Mouse (Mus musculus): Measurements from ENCODE around the gene Cntnap1. TPM values are rescaled to one million over a fixed set of nuclear protein-coding genes. Genes with fewer than 3 reads are reported as not detected.

Cntnap1 gene
- polyA plus RNA-seq, 1 experiment from 2014 or later: 0.44 TPM

Small RNA genes lying within 50 kb of the gene (microRNA-seq; reads per million reads assigned to microRNA genes)
- gene Gm27626: not detected

Other genes with a start within 250 kb of the Cntnap1 start
- gene Stat3, start 231.0 kb upstream of the Cntnap1 start, polyA plus RNA-seq (2016; fragmentation: Nextera tagmentation; extraction: Ambion mirVana): 33.7 and 41.5 TPM in 2 replicates
- 139 and 252 TPM in 2 replicates for gene Cavin1, start 199.6 kb upstream of the Cntnap1 start, polyA plus RNA-seq (2016; fragmentation: Nextera tagmentation; extraction: Ambion mirVana)
- gene Atp6v0a1, start 161.1 kb upstream of the Cntnap1 start, polyA plus RNA-seq (2016; fragmentation: Nextera tagmentation; extraction: Ambion mirVana): 54.4 and 66.3 TPM in 2 replicates
- gene Naglu, start 100.5 kb upstream of the Cntnap1 start, polyA plus RNA-seq (2016; fragmentation: Nextera tagmentation; extraction: Ambion mirVana): 13.9 and 15.8 TPM in 2 replicates
- 0.21 TPM in 1 of 2 replicates, not detected in the other for gene Hsd17b1, start 92.1 kb upstream of the Cntnap1 start, polyA plus RNA-seq (2016; fragmentation: Nextera tagmentation; extraction: Ambion mirVana)
- 36.5 and 37.0 TPM in 2 replicates for gene Coasy, start 88.0 kb upstream of the Cntnap1 start, polyA plus RNA-seq (2016; fragmentation: Nextera tagmentation; extraction: Ambion mirVana)
- 42.6 and 52.0 TPM in 2 replicates for gene Mlx, start 83.2 kb upstream of the Cntnap1 start, polyA plus RNA-seq (2016; fragmentation: Nextera tagmentation; extraction: Ambion mirVana)
- gene Psmc3ip, start 75.1 kb upstream of the Cntnap1 start, polyA plus RNA-seq (2016; fragmentation: Nextera tagmentation; extraction: Ambion mirVana): 29.6 and 40.8 TPM in 2 replicates
- 12.6 and 13.0 TPM in 2 replicates for gene Retreg3, start 50.6 kb upstream of the Cntnap1 start, polyA plus RNA-seq (2016; fragmentation: Nextera tagmentation; extraction: Ambion mirVana)
- gene Tubg1, start 50.6 kb upstream of the Cntnap1 start, polyA plus RNA-seq (2016; fragmentation: Nextera tagmentation; extraction: Ambion mirVana): 103 and 110 TPM in 2 replicates
- gene Tubg2, start 14.6 kb upstream of the Cntnap1 start, polyA plus RNA-seq (2016; fragmentation: Nextera tagmentation; extraction: Ambion mirVana): 3.0 and 4.2 TPM in 2 replicates
- gene Plekhh3, start 828 bp downstream of the Cntnap1 start, polyA plus RNA-seq (2016; fragmentation: Nextera tagmentation; extraction: Ambion mirVana): 5.6 and 6.4 TPM in 2 replicates
- gene Ccr10, start 4.9 kb downstream of the Cntnap1 start, polyA plus RNA-seq (2016; fragmentation: Nextera tagmentation; extraction: Ambion mirVana): 0.16 and 0.19 TPM in 2 replicates
- 12.9 and 13.3 TPM in 2 replicates for gene Ezh1, start 55.9 kb downstream of the Cntnap1 start, polyA plus RNA-seq (2016; fragmentation: Nextera tagmentation; extraction: Ambion mirVana)
- 166 and 202 TPM in 2 replicates for gene Ramp2, start 75.5 kb downstream of the Cntnap1 start, polyA plus RNA-seq (2016; fragmentation: Nextera tagmentation; extraction: Ambion mirVana)
- gene Vps25, start 83.2 kb downstream of the Cntnap1 start, polyA plus RNA-seq (2016; fragmentation: Nextera tagmentation; extraction: Ambion mirVana): 130 and 137 TPM in 2 replicates
- gene Wnk4, start 90.0 kb downstream of the Cntnap1 start, polyA plus RNA-seq (2016; fragmentation: Nextera tagmentation; extraction: Ambion mirVana): 13.9 and 14.8 TPM in 2 replicates
- gene Cntd1, start 108.5 kb downstream of the Cntnap1 start, polyA plus RNA-seq (2016; fragmentation: Nextera tagmentation; extraction: Ambion mirVana): 0.79 and 1.6 TPM in 2 replicates
- gene Coa3, start 108.6 kb downstream of the Cntnap1 start, polyA plus RNA-seq (2016; fragmentation: Nextera tagmentation; extraction: Ambion mirVana): 189 and 198 TPM in 2 replicates
- gene Becn1, start 131.8 kb downstream of the Cntnap1 start, polyA plus RNA-seq (2016; fragmentation: Nextera tagmentation; extraction: Ambion mirVana): 148 and 165 TPM in 2 replicates
- gene Psme3, start 145.7 kb downstream of the Cntnap1 start, polyA plus RNA-seq (2016; fragmentation: Nextera tagmentation; extraction: Ambion mirVana): 151 and 177 TPM in 2 replicates
- gene Aoc2, start 154.5 kb downstream of the Cntnap1 start, polyA plus RNA-seq (2016; fragmentation: Nextera tagmentation; extraction: Ambion mirVana): 1.3 and 1.4 TPM in 2 replicates
- 0.06 and 0.14 TPM in 2 replicates for gene Aoc3, start 160.1 kb downstream of the Cntnap1 start, polyA plus RNA-seq (2016; fragmentation: Nextera tagmentation; extraction: Ambion mirVana)
- gene G6pc, start 197.0 kb downstream of the Cntnap1 start, polyA plus RNA-seq (2016; fragmentation: Nextera tagmentation; extraction: Ambion mirVana): not detected in 2 replicates
- gene Aarsd1, start 247.1 kb downstream of the Cntnap1 start, polyA plus RNA-seq (2016; fragmentation: Nextera tagmentation; extraction: Ambion mirVana): 60.4 and 66.6 TPM in 2 replicates

Data from heart, embryonic 10.5 days (tissue).